Mouse (Mus musculus): Measurements from ENCODE around the gene Aldh3a2. TPM values are rescaled to one million over a fixed set of nuclear protein-coding genes. Genes with fewer than 3 reads are reported as not detected.

Gene Aldh3a2
- polyA plus RNA-seq, 1 experiment from 2014 or later = 21.4 TPM

DNA sequence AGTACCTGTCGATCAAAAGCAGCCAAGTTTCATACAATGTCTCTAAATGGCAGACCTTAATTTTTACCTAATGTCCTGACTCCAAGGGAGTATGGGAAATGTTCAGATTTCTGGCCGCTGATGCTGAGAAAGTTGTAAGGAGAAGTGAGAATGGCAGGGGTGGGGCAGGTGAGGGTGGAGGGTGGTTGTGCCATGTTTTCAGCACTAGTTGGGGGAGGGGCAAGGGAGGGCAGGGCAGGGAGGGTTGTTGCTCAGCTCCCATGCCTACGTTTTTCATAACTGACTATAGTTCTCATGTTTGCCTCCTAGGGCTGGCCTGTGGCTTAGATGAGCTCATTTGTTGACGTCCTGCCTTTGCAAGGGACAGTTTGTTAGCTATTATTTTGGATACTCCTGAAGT is 41.8 kb downstream of the Aldh3a2 start:
- Histone ChIP-seq H3K27ac (no peak overlapping the region), H3K4me3 (replicated peaks) (no peak overlapping the region), H3K4me1 (replicated peaks) (no peaks in the 10 kb centered on the region), H3K27me3 (no peaks in the 10 kb centered on the region), H3K9ac (replicated peaks) (no peak overlapping the region), H3K4me2 (replicated peaks) (no peak overlapping the region), H3K9me3 (no peaks in the 10 kb centered on the region), H3K36me3 (no peaks in the 10 kb centered on the region)
- 88% methylated on average over 4 of the region's 4 CpGs for WGBS
- no peak for ATAC-seq

DNA sequence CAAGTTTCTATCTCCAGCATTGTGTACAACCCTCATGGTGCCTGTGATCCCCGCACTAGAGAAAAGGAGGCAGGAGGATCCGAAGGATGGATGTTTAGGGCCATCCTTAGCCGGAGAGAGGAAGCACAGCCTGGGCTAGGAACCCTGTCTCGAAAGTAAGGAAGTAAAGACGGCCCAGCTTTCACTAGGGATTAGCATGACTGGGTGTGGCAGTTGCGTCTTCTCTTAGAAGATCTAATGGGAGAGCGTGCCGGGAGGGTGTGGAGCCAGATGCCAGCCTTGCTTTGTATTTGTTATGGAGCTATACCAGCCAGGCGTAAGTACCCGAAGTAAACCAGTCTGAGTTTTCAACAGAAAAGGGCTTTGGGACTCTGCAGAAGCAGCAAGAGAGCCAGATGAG is 42.4 kb downstream of the Aldh3a2 start:
- Histone ChIP-seq H3K9ac (replicated peaks) (no peak overlapping the region), H3K36me3 (no peaks in the 10 kb centered on the region), H3K4me2 (replicated peaks) (no peak overlapping the region), H3K27me3 (no peaks in the 10 kb centered on the region), H3K4me1 (replicated peaks) (no peaks in the 10 kb centered on the region), H3K27ac (no peak overlapping the region), H3K4me3 (replicated peaks) (no peak overlapping the region), H3K9me3 (no peaks in the 10 kb centered on the region)
- 84% methylated on average over 10 of the region's 10 CpGs for WGBS
- no peak for ATAC-seq

DNA sequence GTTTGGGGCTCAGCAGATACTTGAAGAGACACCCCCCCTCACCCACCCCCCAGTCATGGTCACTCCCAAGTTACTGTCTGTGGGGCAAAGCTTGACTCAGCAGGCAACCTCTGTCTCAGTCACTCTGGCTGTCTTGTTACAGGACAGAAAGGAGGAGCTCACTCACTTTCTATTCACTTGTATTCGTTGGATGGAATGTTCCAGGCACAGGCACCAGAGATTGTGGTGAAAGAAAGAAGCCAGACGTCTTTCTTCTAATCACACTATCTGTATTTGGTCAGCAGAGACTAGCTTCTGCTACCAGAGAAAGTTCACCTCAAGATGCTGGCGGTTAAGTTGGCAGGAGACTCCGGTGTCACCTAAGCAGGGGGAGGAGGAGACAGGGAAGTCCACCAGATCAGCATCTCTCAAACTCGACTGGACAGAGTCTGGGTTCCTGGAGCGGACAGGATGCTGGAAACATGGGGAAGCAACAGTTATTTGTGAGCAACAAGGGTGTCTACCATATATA is 43.0 kb downstream of the Aldh3a2 start:
- Histone ChIP-seq H3K4me2 (replicated peaks) (no peak overlapping the region), H3K4me1 (replicated peaks) (no peaks in the 10 kb centered on the region), H3K27me3 (no peaks in the 10 kb centered on the region), H3K27ac (no peak overlapping the region), H3K9me3 (no peaks in the 10 kb centered on the region), H3K9ac (replicated peaks) (no peak overlapping the region), H3K36me3 (no peaks in the 10 kb centered on the region), H3K4me3 (replicated peaks) (no peak overlapping the region)
- whole genome bisulfite sequencing = 77% methylated on average over 6 of the region's 6 CpGs
- ATAC-seq = no peak

DNA sequence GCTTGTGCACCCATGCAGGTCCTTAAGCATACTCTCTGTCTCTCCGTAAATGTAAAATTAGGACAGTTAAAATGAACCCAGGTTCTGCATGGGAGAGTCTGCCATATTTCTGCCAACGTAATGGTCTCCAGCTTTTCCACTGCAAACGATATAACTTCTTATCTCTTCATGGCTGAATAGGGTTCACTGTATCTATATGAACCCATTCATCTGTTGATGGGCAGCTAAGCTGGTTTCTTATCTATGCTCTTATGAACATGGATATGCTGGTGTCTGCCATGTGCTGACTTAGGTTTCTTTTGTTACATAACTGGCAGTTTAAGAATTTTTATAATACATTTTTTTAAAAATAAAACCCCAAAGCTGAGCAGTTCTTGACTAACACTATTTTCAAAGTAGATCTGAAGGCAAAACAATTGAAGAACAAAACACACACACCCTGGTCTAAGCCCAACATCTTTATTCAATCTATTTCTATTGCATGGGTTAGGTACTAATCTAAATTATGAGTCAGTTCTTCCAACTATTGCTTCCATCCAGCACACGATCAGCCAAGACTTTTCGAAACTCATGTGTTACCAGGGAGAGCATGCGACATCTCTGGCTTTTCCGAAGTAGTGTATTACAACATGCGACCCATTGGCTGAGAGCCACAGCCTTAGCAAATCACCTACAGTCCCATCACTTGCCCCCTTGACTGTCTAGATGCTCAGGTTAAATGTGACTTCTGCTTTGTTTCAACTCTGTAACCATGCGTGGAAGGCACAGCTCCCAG is 44.1 kb downstream of the Aldh3a2 start:
- no peaks in the 10 kb centered on the region for H3K4me1 ChIP-seq (replicated peaks)
- H3K27ac ChIP-seq = no peak overlapping the region
- H3K4me3 ChIP-seq (replicated peaks) = no peak overlapping the region
- no peaks in the 10 kb centered on the region for H3K27me3 ChIP-seq
- WGBS = 91% methylated on average over 9 of the region's 9 CpGs
- H3K4me2 ChIP-seq (replicated peaks) = no peak overlapping the region
- ATAC-seq = no peak
- H3K36me3 ChIP-seq = no peaks in the 10 kb centered on the region
- H3K9ac ChIP-seq (replicated peaks) = no peak overlapping the region
- H3K9me3 ChIP-seq = no peaks in the 10 kb centered on the region

DNA sequence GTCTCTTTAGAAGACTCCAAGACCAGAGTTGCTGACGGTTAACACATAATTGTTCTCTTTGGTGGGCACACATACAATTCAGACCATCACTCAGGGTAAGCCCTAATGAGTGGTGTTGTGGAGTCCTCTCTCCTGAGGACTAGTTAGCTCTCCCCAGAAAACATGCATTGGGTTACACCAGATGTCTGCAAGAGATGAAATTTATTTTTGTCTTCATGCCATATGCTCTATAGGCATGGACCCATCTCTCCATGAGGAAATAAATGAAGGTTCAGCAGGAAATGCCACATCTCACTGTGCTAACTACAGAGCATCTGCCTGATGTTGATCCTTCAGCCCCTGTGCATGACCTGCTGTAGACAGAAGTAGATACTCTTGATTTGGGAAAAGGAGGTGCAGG is 45.3 kb downstream of the Aldh3a2 start:
- Histone ChIP-seq H3K27ac (no peak overlapping the region), H3K4me2 (replicated peaks) (no peak overlapping the region), H3K4me3 (replicated peaks) (no peak overlapping the region), H3K9me3 (no peaks in the 10 kb centered on the region), H3K9ac (replicated peaks) (no peak overlapping the region), H3K4me1 (replicated peaks) (no peaks in the 10 kb centered on the region), H3K27me3 (no peaks in the 10 kb centered on the region), H3K36me3 (no peaks in the 10 kb centered on the region)
- 82% methylated on average over 1 of the region's 1 CpGs for WGBS
- no peak for ATAC-seq

DNA sequence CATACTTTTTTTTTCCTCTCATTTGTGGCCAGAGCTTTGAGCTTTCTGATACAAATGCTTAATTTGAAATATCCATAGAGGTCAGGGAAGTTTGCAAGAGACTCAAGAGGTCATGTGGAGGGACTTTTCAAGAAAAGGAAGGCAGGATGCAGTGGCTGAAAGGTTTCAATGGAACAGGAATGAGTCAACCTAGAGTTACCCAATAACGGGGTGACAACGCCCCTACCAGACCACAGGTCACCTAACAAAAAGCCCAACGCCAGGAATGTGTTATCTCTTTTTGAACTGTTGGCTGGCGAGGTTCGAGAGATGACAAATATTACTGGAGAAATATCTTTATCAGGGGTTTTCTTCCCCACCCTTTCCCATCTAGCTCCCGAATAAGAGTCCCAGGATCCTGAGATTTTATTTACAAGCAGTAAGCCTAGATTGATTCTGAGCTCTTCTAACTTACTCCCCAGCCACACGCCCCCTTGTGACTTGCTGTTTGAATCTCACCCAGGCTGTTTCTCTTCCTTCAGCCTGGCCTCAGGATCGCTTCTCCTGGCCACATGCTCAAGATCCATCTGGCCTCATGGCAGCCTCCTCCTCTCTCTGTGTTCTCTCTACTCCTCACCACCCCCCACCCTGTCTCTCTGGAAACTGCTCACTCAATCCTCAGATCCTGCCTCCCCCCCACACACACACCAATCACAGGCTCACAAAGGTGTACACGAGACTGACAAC is 46.9 kb downstream of the Aldh3a2 start:
- H3K4me1 ChIP-seq (replicated peaks) = no peaks in the 10 kb centered on the region
- no peak for ATAC-seq
- H3K9ac ChIP-seq (replicated peaks) = no peak overlapping the region
- no peak overlapping the region for H3K4me2 ChIP-seq (replicated peaks)
- no peaks in the 10 kb centered on the region for H3K36me3 ChIP-seq
- H3K27me3 ChIP-seq = no peaks in the 10 kb centered on the region
- WGBS = 73% methylated on average over 9 of the region's 9 CpGs
- H3K9me3 ChIP-seq = no peaks in the 10 kb centered on the region
- H3K27ac ChIP-seq = no peak overlapping the region
- no peak overlapping the region for H3K4me3 ChIP-seq (replicated peaks)

DNA sequence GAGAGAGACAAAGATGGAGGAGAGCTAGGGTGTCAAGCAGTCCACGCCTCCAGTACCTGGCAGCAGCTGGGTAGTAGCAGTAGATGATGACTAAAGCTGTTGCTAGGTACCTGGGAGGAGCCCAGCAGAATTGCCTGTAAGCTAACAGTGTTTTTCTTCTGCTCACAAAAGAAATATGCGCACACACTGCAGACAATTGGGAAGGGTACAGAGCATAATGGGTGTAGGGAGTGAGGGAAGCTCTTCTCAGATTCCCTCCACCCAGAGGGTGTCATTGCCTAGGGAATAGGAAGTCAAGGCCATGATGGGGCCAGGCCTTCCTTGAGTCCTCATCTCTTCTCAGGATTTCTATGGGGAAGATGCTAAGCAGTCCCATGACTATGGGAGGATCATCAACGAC is 51.3 kb downstream of the Aldh3a2 start:
- H3K36me3 ChIP-seq = no peaks in the 10 kb centered on the region
- H3K9ac ChIP-seq (replicated peaks) = no peak overlapping the region
- no peak overlapping the region for H3K27ac ChIP-seq
- H3K4me1 ChIP-seq (replicated peaks) = 0 out of 2 replicates have a peak, but pooled peaks cover 2% of the 10 kb centered on the region
- H3K27me3 ChIP-seq = no peaks in the 10 kb centered on the region
- H3K4me3 ChIP-seq (replicated peaks) = no peak overlapping the region
- ATAC-seq = no peak
- H3K4me2 ChIP-seq (replicated peaks) = no peak overlapping the region
- no peaks in the 10 kb centered on the region for H3K9me3 ChIP-seq
- 86% methylated on average over 3 of the region's 3 CpGs for WGBS

DNA sequence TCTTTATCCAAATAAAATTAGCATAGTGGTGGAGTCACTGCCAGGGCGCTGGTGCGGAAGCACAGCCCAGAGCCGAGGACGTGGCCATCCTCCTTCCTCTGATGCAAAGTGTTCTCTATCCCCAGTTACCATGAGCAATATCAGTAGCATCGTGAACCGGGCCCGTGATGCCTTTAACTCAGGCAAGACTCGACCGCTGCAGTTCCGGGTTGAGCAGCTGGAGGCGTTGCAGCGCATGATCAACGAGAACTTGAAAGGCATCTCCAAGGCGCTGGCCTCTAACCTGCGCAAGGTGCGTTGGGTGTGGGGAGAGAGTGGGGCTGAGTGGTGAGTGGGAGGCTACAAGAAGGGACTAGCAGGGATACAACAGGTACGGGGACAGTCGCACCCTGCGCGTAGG is 55.2 kb downstream of the Aldh3a2 start:
- 45% methylated on average over 20 of the region's 20 CpGs for WGBS
- Histone ChIP-seq H3K9me3 (no peaks in the 10 kb centered on the region), H3K27me3 (no peaks in the 10 kb centered on the region), H3K4me3 (replicated peaks) (no peak overlapping the region), H3K9ac (replicated peaks) (no peak overlapping the region), H3K36me3 (no peaks in the 10 kb centered on the region), H3K4me2 (replicated peaks) (no peak overlapping the region), H3K27ac (no peak overlapping the region), H3K4me1 (replicated peaks) (0 out of 2 replicates have a peak, but pooled peaks cover 2% of the 10 kb centered on the region)
- no peak for ATAC-seq

DNA sequence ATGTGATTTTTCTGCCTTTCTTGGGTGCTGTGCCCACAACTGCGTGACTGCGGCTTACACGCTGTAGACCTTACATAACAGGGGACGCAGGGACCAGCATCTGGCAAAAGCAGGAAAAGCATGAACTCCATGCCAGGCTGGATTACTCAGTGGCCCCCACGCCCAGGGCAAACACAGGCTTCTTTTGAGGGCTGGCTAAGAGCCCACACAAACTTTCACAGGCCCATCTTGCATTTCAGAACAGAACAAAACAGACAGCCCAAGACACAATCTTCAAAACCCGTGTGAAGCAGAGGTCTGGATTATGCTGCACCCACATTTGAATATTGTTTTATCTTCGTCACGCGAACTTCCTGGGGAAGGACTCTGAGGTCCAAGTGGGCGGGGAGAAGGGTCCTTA is 58.9 kb downstream of the Aldh3a2 start:
- Histone ChIP-seq H3K4me3 (replicated peaks) (no peak overlapping the region), H3K9me3 (no peaks in the 10 kb centered on the region), H3K4me2 (replicated peaks) (no peak overlapping the region), H3K9ac (replicated peaks) (no peak overlapping the region), H3K27me3 (no peaks in the 10 kb centered on the region), H3K4me1 (replicated peaks) (0 out of 2 replicates have a peak, but pooled peaks cover 2% of the 10 kb centered on the region), H3K36me3 (no peaks in the 10 kb centered on the region), H3K27ac (no peak overlapping the region)
- no peak for ATAC-seq
- WGBS = 80% methylated on average over 10 of the region's 10 CpGs

DNA sequence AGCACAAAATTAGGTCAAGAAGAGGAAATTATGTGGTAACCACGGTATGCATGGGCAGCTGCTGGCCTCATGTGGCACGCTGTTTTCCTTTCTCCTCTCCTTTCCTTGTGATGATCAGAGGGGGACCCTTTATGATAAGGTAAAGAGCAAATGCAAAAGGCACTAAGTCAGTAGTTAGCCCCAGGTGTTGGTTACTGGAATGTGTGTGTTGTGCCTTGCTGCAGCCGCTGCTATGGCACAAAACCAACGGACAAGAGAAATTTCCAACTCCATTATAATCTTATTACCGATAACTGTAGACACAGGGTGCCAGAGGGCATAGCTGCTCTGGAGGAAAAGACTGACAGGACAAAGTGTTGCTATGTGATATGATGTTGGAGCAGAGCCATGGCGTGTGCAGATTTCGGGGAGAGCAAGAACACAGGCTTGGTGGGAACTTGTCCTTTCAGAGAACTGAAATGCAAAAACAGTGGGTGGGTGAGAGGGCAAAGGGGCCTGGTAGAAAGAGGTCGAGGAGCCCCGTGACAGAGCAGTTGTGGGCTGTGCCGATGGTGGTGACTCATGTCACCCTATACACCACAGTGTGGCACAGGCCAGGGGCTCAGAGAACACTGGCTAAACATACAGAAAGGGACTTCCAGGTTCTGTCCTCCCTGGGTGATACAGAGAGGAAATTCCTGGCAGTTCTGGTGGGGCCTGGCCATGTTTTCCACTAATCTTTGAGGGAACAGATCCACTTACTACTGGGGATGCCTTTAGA is 59.6 kb downstream of the Aldh3a2 start, which contains the start of gene Aldh3a1:
Gene Aldh3a1 (plus strand): TSS at position 51 of the 760 bp plus-strand sequence.
- H3K4me1 ChIP-seq (replicated peaks) = 0 out of 2 replicates have a peak, but pooled peaks cover 2% of the 10 kb centered on the region
- H3K4me3 ChIP-seq (replicated peaks) = no peak within 1 kb of the TSS
- H3K27me3 ChIP-seq = no peaks in the 10 kb centered on the region
- no peak within 1 kb of the TSS for H3K4me2 ChIP-seq (replicated peaks)
- no peak for ATAC-seq
- H3K27ac ChIP-seq = no peak within 1 kb of the TSS
- H3K9ac ChIP-seq (replicated peaks) = no peak within 1 kb of the TSS
- no peaks in the 10 kb centered on the region for H3K9me3 ChIP-seq
- H3K36me3 ChIP-seq = no peaks in the 10 kb centered on the region
- 73% methylated on average over 10 of the region's 10 CpGs for WGBS

DNA sequence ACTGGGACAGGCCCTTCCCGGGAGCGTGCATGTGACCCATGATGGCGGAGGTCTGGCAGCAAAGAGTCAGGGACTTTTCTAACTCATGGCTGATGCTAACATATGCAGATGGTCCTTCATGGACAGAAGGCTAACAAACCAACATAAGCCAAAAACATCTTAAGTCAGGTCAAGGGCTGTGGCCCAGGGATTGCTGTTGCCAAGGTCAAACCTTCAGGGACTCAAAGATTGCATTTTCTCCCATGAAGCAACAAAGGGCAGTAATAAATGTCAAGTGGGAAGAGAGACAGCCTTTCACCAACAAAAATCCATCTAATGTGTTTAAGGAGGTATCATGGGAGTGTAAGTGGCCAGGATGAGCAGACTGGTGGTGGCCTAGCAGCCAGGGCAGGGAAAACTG is 61.1 kb downstream of the Aldh3a2 start:
- Histone ChIP-seq H3K27ac (no peak overlapping the region), H3K4me1 (replicated peaks) (no peaks in the 10 kb centered on the region), H3K36me3 (no peaks in the 10 kb centered on the region), H3K9me3 (no peaks in the 10 kb centered on the region), H3K4me3 (replicated peaks) (no peak overlapping the region), H3K9ac (replicated peaks) (no peak overlapping the region), H3K27me3 (no peaks in the 10 kb centered on the region), H3K4me2 (replicated peaks) (no peak overlapping the region)
- 95% methylated on average over 3 of the region's 3 CpGs for WGBS
- ATAC-seq = no peak
